Mouse (Mus musculus): ENCODE measurements around the gene Fam20a.

DNA sequence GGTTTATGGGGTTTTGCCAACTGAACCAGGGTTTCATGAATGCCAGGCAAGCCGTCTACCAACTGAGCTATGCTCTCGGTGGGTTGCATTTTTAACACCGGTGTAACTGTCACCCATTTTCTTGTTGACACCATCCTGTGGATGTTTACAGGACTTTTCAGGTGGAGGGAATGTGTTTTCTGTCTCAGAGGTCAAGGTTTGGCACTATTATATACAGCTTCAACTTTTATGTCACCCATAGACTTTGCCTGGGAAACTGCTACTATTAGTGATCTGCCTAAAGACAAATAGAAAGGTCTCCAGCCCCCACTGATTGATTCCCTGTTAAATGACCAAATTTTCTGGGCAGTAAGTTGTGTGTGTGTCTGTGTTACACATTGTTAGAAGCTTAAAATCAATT lies 2.7 kb downstream of the Fam20a start:
- TF ChIP-seq CTCF (IDR thresholded peaks at IDR 0.05; ENCODE audit: low read depth): no peak
- TF ChIP-seq EP300 (IDR thresholded peaks at IDR 0.05; ENCODE audit: low read depth): no peak

All from liver, embryonic 14.5 days (tissue).